Mouse (Mus musculus) right cerebral cortex, postnatal 25 days (tissue): Measurements from ENCODE around the gene Bcas1.
A peak's percentile ranks its signal among the peaks of the same experiment; 100 is the strongest.
"Not testable (repeated sequence)": the region's sequence is repeated elsewhere in the genome, so short reads cannot be mapped to it uniquely, and the experiment has no call there.

Source experiments
- DNase-seq: peaks from one replicate; pipeline ENCODE4 v3.0.0; 2022

Bcas1 gene

DNA sequence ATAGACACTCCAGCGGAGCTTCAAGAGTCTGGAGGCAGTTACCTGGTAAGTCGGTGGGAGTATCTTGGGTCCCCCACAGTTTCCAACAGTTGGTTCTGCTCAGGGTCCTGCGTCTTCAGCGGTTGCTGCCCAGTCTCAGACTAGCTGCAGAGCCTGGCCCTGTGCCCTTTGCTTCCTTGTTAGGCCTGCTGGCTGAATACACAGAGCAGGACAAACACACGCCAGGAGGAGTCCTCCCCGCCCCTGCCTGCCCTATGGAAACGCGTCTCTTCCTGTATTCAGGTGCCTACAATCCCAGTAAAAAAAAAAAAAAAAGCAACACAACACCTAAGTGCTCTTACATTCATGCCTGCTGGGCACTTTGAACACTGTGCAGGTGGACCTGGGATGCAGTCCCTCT is at the start of gene Bcas1:
Gene Bcas1, minus strand, starts transcription at position 142 of the 400 bp plus-strand sequence.
- DNase-seq = no peak

DNA sequence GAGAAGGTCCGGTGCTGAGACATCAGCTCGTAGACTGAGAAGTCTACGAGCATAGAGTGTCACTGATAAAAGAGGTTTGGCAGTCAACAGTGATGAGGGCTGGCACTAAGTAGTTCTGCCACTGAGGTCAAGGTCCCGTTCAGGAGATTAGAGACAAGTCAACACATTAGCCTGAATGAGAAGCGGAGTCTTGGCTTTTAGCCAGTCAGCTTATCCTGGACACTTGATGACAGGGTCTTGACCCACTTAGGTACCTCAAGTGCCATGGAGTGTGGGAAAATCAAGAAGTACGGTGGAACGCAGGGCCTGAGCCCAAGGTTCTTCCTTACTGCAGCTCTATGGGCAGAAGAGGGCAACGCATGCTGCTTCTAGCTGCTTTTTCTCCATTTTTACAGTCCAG is 49.0 kb upstream of the Bcas1 start:
- no peak for DNase-seq

GRCm38 (mm10) chr2:170476215-170476614 is 48.6 kb upstream of the Bcas1 start:
- no peak for DNase-seq

DNA sequence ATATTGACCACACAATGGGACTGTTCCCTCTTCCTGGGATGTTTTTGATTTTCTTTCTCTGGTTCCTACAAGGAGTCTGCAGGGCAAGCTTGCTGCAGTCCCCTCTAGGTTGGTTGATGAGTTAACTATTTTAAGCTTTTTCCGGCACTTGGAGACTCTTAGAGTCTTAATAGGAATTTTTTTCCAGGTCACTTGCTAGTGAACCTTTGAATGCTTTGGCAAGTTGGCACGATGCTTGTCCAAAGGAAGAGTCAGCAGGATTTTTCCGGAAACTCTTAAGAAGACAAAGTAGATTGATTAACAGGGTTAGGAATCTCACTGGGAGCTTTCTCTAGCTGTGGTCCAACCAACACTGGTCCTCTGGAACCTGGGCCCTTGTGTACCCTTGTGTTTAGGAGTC is 47.5 kb upstream of the Bcas1 start:
- no peak for DNase-seq

GRCm38 (mm10) chr2:170474125-170474524 is 46.5 kb upstream of the Bcas1 start:
- DNase-seq = no peak

GRCm38 (mm10) chr2:170470591-170470990 is 42.9 kb upstream of the Bcas1 start:
- DNase-seq = no peak

DNA sequence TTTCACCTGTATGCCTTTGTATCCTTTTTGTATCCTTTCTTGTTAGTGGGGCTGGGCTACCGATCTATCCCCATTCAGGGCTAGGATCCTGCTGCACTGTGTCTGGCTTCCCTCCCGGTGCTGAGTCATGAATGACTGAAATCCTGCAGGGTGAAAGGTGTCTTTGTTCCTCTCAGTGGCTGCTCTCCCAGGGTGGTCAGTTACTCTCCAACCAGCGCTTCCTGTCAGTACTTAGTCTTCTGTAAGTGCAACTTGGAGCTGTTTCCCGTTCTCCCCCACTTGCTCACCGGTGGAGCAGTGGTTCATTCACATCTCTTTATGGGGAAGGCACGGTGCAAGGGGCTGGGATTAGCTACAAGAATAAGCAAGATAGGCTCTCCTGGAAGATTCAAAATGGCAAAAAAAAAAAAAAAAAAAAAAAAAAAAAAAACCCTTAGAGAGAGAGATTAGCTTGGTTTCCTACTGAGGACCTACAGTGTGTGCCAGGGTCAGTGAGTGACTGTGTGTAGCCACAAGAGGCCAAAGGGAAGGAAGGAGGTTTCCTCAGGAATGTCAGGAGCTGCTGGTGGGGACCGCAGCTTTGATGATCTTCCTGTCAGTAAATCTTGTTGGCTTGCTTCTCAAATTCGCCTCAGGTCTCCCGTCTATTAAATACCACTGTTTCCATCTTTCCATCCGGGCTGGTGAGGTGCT is 42.1 kb upstream of the Bcas1 start:
- no peak for DNase-seq

GRCm38 (mm10) chr2:170468009-170468408 is 40.4 kb upstream of the Bcas1 start:
- DNase-seq = no peak

GRCm38 (mm10) chr2:170464817-170465216 is 37.2 kb upstream of the Bcas1 start:
- no peak for DNase-seq

- no peak for DNase-seq
Measured at GRCm38 (mm10) chr2:170461652-170462051, 34.0 kb upstream of the Bcas1 start.

DNA sequence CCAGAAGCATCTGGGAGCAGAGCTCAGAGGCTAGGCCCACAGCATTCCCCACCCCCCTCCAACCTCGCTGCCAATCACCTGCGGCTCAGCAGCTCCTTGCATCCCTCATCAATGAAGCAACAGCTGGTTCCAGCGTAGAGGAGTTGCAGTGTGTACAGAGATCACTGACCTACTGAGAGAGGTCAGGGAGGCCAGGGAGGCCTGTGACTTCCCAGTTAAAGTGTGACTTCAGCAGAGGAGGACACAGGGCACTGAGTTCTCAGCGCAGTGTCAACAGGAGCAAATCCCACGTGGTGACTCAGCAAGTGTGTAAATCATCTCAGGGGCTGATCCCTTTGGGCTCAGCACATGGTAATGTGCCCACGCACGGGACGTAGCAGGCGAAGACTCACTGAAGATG is 32.2 kb upstream of the Bcas1 start:
- no peak for DNase-seq

DNA sequence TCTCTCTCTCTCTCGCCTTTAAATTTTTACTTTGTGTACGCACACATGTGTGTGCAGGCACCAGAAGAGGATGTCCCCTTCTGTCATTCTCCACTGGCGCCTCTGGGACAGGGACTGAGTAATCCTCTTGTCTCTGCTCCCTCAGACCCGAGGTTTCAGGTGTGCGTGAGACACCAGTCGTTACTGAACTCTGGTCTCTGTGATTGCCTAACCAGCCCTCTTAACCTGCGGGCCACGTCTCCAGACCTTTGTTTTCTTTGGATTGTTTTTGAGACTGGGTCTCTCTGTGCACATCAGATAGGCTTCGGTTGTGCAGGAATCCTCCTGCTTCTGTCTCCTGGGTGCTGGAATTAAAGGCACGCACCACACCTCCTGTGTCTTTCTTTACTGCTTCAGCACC is 31.5 kb upstream of the Bcas1 start:
- DNase-seq = no peak

- DNase-seq = not testable (repeated sequence)
Measured at GRCm38 (mm10) chr2:170453809-170454208, 26.2 kb upstream of the Bcas1 start.

GRCm38 (mm10) chr2:170450933-170451332 is 23.3 kb upstream of the Bcas1 start:
- DNase-seq = peak; percentile 36

GRCm38 (mm10) chr2:170447651-170448050 is 20.0 kb upstream of the Bcas1 start:
- DNase-seq = peak; percentile 25

- no peak for DNase-seq
Measured at GRCm38 (mm10) chr2:170446843-170447383, 19.3 kb upstream of the Bcas1 start.

GRCm38 (mm10) chr2:170445861-170446260 is 18.2 kb upstream of the Bcas1 start:
- DNase-seq = peak; percentile 19

DNA sequence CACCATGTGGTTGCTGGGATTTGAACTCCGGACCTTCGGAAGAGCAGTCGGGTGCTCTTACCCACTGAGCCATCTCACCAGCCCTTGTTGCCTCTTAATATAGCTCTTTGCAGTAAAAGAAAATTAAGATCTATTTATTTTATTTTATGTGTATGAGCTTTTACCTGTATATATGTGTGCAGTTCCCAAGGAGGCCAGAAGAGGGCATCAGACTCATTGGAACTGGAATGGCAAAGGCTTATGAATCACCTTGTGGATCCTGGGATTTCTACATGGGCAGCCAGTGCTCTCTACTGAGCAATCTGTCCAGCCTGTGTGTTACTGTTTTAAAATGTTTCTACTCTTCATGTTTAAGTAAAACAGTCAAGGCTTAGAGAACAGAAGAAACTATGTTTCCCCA is 14.9 kb upstream of the Bcas1 start:
- DNase-seq = no peak

GRCm38 (mm10) chr2:170438782-170439181 is 11.1 kb upstream of the Bcas1 start:
- no peak for DNase-seq

DNA sequence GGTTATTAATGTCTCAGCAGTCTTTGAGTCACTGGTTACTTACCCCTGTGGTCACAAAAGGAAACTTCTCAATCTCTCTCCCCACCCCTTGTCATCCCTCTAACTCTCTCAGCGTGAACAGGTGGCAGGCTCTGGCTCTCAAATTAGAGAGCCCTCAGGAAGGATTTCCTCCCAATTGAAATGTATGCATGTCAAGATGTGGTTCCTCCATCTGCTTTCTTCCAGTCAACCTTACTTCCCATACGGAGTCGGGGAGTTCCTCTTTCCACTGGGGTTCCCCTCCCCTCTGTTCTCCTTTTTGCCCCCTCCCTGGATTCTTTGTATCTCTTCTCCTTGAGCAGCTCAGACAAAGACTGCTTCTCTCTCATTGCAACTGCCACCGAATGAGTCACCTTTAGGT is 8.6 kb upstream of the Bcas1 start:
- no peak for DNase-seq

DNA sequence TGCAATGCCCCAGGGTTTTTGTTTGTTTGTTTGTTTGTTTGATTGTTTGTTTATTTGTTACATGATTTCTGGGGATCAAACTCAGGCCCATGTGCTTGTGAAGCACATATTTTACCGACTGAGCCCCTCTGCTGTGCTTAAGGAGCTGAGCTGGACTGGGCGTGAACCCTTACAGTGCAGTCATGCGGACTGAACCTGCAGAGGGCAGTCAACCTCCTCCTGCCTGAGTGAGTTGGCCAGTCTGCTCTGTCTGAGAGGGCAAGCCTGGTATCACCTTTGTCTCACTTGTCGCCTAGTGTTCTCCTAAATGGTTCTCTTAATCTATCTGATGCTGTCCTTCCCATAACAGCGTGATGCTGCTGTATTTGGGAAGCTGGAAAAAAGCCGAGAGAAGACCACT is 4.5 kb upstream of the Bcas1 start:
- DNase-seq = no peak

DNA sequence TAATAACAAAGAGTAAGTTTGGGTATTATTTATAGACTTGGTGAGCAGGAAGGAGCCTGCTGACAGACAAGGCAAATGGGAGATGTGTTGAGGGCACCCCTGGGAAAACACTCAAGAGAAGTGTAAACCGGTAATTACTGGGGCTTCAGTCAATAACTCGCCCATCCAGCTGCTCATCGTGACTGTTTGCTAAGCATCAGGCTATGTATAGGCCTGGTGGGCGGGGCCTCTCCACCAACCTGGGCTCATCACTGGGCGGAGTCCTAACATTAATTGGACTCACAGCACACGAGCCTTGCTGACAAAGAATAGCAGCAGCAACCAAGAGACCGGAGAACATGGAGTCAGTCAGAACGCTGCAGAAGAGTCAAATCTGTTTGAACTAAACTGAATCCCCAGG is 1.3 kb upstream of the Bcas1 start:
- DNase-seq = no peak

GRCm38 (mm10) chr2:170424131-170424530 is 3.5 kb downstream of the Bcas1 start:
- DNase-seq = no peak

DNA sequence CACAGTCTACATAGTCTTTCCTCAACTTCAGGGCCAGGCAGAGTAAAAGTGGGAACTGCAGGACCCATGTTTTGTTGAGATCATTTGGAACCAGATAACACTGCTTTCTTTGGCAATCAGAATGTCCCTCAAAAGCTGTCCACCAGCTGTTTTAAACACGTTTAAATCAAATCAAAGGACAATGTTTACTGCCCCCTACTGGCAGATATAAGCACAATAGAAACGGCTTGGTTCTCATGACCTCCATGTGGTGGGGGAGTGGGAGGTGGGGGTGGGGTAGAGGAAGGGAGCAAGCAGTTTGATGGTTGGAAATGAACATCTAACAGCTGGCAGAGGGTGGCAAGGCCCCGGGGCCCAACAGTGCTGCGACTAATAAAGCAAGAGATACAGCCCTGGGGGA is 5.7 kb downstream of the Bcas1 start:
- no peak for DNase-seq

DNA sequence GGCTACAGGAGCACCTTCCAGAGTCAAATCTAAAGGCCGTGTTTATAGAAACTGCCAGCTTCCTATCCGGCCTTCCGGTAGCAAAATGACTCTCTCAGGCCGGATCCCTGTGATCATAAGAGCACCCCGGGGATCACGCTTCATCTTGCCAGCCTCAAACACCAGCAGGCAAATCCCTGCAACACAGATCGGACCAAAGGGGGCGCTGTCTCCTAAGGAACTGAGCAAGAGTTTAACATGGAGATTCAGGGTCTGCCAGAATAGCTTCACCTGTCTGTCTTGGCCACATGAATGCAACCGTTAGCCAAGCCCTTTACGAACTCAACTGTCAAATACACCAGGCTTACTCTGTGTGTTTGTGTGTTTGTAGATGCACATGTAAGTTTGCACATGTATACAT is 8.9 kb downstream of the Bcas1 start:
- DNase-seq = peak; percentile 13
